Mouse (Mus musculus) hindbrain, postnatal 0 days (tissue): ENCODE measurements around the gene Rtl5. TPM values are rescaled to one million over a fixed set of nuclear protein-coding genes. Genes with fewer than 3 reads are reported as not detected.

Experiments used
- ATAC-seq: fragments of 200-750 bp; cut with Nextera tagmentation; 2 replicates; pipeline ENCODE4 v1.8.0; 2017; ENCODE audit warnings: mild to moderate bottlenecking, moderate TSS enrichment, moderate library complexity
- DNase-seq: peaks from one replicate; pipeline ENCODE4 v3.0.0-alpha.2; 2015; ENCODE audit warnings: low spot score
- H3K27ac ChIP-seq: fragments of 300-500 bp; sonication (generic); 2 replicates; pipeline ENCODE4 v1.5.1; 2014; ENCODE audit warnings: mild to moderate bottlenecking
- H3K27me3 ChIP-seq: fragments of 300-500 bp; sonication (generic); 2 replicates; pipeline ENCODE4 v1.6.1; 2014; ENCODE audit warnings: low read length, mixed read lengths; ENCODE audit not compliant: insufficient read depth
- H3K36me3 ChIP-seq: fragments of 300-500 bp; sonication (generic); 2 replicates; pipeline ENCODE4 v1.6.1; 2014; ENCODE audit warnings: low read length, mixed read lengths; ENCODE audit not compliant: insufficient read depth
- H3K4me1 ChIP-seq: fragments of 300-500 bp; sonication (generic); 2 replicates; pipeline ENCODE4 v1.6.1; 2014; ENCODE audit warnings: antibody characterized with exemption, low read length, mixed read lengths; ENCODE audit not compliant: insufficient read depth
- H3K4me2 ChIP-seq: fragments of 300-500 bp; sonication (generic); 2 replicates; pipeline ENCODE4 v1.6.1; 2014; ENCODE audit warnings: low read depth, mild to moderate bottlenecking, low read length, moderate library complexity, mixed read lengths
- H3K4me3 ChIP-seq: fragments of 300-500 bp; sonication (generic); 2 replicates; pipeline ENCODE4 v1.5.1; 2014; ENCODE audit warnings: low read length
- H3K9ac ChIP-seq: fragments of 300-500 bp; sonication (generic); replicated peaks from 2 replicates; pipeline ENCODE4 v1.6.1; 2014; ENCODE audit warnings: mild to moderate bottlenecking, low read length, moderate library complexity, mixed read lengths
- H3K9me3 ChIP-seq: fragments of 300-500 bp; sonication (generic); 2 replicates; pipeline ENCODE4 v1.6.1; 2016; ENCODE audit warnings: low read length, mixed read lengths
- CTCF ChIP-seq: IDR thresholded peaks from 2 replicates; pipeline ENCODE4 v1.5.1; 2016; ENCODE audit warnings: antibody characterized with exemption, control low read depth, low read depth
- WGBS: fragments of 180-500 bp; shearing (Covaris S2); extraction: QIAGEN DNeasy Blood & Tissue Kit; methylation state at CpG from one replicate; pipeline ENCODE4 v1.1.7; 2014; 5-methylcytosine and 5-hydroxymethylcytosine counted together
- polyA plus RNA-seq: library from polyadenylated mRNA; unstranded; fragments of >200 nt; fragmentation: Nextera tagmentation; extraction: Ambion mirVana; gene quantifications from 2 replicates; pipeline ENCODE4 v1.2.1, GENCODE M21; 2015
- total RNA-seq: library from RNA; depleted of rRNA; stranded (reverse); fragments of >200 nt; gene quantifications from 2 replicates; pipeline ENCODE4 v1.2.3, GENCODE M21; 2014; rRNA removed

Rtl5 gene
- total and polyA plus RNA-seq, 2 experiments from 2014 or later: 4.8 to 33.8 TPM

GRCm38 (mm10) chrX:102017213-102017923, 53.7 kb downstream of the Rtl5 start:
- no peaks in the 10 kb centered on the region for H3K27me3 ChIP-seq
- DNase-seq: no peak
- 46% methylated on average over 9 of the region's 9 CpGs for WGBS

More at GRCm38 (mm10) chrX:102017213-102017923, 53.7 kb downstream of the Rtl5 start:
- Histone ChIP-seq H3K4me2 (no peak overlapping the region), H3K9ac (no peak overlapping the region), H3K9me3 (no peaks in the 10 kb centered on the region), H3K27ac (no peak overlapping the region), H3K36me3 (no peaks in the 10 kb centered on the region), H3K4me3 (no peak overlapping the region), H3K4me1 (no peaks in the 10 kb centered on the region)
- no peak for ATAC-seq
- no peak for TF ChIP-seq CTCF

Other genes starting within 250 kb of the Rtl5 start
- 32.5 and 38.7 TPM in 2 replicates for gene Nhsl2, start 221.9 kb downstream of the Rtl5 start, total RNA-seq
- gene Nhsl2, start 221.9 kb downstream of the Rtl5 start, polyA plus RNA-seq: 5.8 and 6.7 TPM in 2 replicates
- gene Pin4, start 48.1 kb upstream of the Rtl5 start, total RNA-seq: 2.2 and 5.3 TPM in 2 replicates
- 50.1 and 57.6 TPM in 2 replicates for gene Pin4, start 48.1 kb upstream of the Rtl5 start, polyA plus RNA-seq
- 1.8 and 2.1 TPM in 2 replicates for gene Ercc6l, start 85.8 kb upstream of the Rtl5 start, total RNA-seq
- gene Ercc6l, start 85.8 kb upstream of the Rtl5 start, polyA plus RNA-seq: 0.90 and 1.3 TPM in 2 replicates
- 649 and 725 TPM in 2 replicates for gene Rps4x, start 118.1 kb upstream of the Rtl5 start, total RNA-seq
- gene Rps4x, start 118.1 kb upstream of the Rtl5 start, polyA plus RNA-seq: 376 and 394 TPM in 2 replicates
- 5.4 and 21.2 TPM in 2 replicates for gene Cited1, start 180.9 kb upstream of the Rtl5 start, total RNA-seq
- 18.2 and 20.5 TPM in 2 replicates for gene Cited1, start 180.9 kb upstream of the Rtl5 start, polyA plus RNA-seq